Mouse (Mus musculus): ENCODE measurements around the gene Gtdc1.

The Gtdc1 gene

DNA sequence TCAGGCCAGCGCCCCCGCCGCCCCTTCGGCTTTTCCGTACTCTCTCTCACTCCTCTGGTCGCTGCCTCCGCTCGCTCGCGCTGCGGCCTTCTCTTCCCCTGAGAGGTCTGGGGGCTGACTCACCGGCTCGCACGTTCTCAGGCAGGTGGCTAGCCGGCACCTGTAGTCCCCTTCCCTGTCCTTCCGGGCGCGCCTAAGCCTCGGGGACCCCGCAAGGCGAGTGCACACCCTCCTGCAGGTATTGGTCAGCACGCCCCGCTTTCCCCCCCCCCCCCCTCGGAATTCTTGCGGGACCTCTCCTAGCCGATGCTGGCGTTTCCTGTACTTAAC, at the start of gene Gtdc1:
TSS of gene Gtdc1 (minus strand) at position 176 of the 330 bp plus-strand sequence.
- DNase-seq (ENCODE audit: low spot score), result no peak

DNA sequence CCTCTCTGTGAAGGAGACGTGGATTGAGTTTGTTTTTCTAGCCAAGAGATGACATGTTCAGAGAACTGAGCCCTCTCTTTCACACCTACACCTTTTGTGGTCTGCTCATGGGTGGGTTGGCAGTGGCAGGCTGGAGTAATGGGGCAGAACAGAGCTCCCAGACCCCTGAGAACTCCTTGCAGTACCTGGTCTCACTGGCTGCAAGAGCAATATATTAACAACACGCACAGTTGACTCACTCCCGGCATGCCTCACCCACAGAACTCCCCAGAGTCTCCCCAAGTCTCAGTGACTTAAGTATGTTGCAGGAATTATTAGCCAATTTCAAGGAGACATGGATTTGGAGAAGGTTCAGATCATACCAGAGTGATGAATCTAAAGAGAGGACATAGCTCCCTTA, 49.6 kb upstream of the Gtdc1 start:
- no peak for DNase-seq (ENCODE audit: low spot score)

DNA sequence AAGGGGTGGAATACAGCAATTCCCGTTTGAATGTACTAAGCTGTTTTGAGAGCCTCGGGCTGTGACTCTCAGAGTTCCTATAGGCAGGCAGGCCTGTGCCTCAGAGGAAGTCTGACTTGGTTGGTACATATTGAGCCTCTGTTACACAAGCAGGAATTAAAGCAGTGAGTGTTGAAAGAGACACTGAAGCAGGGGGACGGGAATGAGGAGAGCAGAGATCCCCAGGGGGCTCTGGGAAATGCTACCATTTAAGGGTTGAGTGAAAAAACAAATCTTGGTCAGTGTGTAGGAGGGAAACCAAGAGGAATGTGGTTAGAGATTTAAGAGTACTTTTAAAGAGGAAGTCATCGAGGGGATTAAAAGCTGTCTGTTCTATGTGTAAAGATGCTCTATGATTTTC, 49.0 kb upstream of the Gtdc1 start:
- no peak for DNase-seq (ENCODE audit: low spot score)

DNA sequence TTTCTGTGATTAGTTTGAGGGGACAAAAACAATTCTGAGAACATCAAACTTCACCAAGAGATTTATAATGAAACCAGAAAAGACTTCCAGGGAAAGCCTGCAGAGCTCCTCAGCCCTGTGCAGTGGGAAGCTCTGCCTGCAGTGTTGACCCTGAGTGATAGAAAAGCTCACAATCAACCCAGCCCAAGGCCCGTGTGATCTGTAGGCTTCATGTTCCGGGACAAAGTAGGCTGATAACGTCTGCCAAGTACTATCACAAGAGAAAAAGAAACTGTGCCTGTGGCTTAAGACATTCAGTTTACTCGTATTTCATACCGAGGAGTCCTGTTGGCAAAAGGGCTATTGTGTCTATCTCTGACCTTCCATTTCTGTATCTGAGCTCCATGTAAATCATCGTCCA, 46.4 kb upstream of the Gtdc1 start:
- no peak for DNase-seq (ENCODE audit: low spot score)

DNA sequence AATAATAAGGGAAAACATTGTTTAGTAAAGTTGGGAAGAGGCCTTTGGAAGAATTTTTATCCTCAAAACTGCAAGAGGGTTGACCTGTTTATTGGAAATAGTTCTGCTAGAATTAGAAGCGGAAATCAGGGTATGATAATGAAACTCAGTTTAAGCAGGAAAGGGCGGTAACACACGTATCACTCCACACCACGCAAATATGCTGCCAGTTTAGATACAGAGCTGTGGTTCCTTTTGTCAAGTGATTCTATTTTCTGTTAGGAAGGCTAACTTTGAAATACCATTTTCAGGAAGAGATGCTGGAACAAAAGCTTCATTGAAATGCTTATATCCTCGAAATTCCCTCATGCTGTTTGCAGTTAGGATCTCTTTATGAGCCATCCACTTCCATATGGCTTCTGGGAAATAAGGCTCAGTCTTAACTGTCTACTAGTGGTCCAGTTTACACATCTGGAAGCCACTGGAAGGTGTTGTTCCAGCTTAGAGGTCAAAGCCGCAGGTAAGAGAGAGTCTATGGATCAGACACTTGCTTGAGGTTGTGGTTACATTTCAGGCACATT, 42.7 kb upstream of the Gtdc1 start:
- no peak for DNase-seq (ENCODE audit: low spot score)

DNA sequence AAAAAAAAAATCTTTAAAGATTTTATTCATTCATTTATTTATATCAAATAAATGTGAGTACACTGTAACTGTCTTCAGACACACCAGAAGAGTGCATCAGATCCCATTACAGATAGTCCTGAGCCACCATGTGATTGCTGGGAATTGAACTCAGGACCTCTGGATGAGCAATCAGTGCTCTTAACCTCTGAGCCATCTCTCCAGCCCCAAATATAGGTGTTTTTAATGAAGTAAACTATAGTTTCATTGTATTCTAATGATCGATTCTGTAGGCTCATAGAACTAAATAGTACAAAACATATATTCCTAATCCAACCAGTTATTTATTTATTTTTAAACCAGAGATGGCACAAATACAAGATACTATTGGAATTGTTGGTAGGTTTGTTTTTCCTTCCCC, 42.2 kb upstream of the Gtdc1 start:
- DNase-seq (ENCODE audit: low spot score), result no peak

DNA sequence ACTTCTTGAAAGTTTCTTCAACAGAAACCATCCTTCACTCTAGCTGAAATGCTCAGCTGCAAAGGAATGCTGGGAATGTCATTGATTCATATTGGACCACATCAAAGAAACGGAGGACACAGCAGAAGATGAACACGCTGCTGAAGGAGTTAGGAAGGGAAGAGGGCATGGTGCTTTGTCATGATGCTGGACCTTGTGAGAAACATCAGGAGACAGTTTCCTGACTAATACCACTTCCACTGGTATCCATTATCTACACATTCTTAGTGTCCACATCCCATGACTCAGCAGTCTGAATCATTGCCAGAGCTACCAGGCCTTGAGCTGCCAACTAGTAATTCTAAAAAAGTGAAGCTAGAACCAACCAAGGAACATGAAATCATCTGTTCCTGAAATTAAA, 41.8 kb upstream of the Gtdc1 start:
- no peak for DNase-seq (ENCODE audit: low spot score)

DNA sequence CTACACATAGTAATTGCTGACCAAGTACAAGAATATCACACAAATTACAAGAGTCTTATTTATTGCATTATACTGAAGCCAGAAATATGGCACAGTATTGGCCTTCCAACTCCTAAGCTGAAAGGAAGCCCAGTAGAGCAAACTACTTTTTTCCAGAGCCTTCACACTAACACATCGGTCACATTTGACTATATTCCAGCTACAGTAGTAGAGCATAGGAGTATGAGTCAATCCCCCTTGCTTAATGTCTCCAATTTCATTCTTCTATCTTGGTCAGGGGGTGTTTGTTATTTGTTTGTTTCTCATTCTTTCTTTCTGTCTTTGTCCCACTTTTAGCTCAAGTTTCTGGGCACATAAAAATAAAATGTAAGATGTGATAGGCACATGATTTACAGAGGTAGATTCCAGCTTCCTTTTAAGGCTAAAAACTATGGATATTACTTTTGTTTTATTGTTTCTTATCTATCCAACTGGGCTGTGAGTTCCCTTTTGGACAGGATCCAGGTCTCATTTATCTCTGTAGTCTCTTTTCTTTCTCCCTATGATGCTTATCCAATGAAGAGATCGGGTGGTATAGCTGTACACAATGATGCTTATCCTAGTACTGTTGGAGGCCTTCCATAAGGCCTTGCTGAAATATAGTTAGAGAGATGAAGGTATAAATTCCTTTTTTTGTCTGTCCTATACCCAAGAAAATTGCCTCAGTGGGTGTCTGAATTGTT, 38.5 kb upstream of the Gtdc1 start:
- DNase-seq (ENCODE audit: low spot score), result no peak

DNA sequence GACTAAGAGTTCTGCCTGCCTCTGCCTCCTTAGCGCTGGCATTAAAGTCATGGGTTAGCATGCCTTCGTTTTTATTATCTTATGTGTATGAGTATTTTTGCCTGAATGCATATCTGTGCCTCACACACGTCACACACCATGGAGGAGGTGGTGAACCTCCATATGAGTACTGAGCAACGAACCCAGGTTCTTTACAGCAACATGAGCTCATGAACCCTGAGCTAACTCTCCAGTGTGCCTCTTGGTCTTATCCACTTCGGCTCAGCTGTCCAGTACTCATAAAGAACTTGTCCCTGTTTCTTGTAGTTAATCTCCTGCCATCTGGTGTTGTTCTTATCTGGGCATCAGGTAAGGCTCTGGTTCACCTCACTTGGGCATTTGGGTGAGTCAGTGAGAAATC, 35.2 kb upstream of the Gtdc1 start:
- DNase-seq (ENCODE audit: low spot score), result no peak

DNA sequence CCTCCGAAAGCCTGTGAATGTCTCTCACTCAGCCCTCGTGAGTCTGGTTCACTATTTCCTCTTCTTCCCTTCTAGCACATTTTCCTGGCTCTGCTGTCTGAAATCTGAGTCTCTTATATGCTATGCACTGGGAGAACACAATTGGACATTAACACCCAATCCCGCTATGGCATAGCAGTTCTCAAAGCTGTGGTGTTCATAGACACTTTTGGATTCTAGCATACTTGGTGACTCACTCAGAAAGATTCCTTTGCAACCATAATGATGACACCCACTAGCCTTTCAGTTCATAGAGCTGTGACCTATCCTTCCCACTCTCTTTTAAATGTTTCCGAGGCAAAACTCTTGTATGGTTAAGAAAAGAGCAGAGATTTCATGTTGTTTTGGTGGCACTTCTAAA, 33.7 kb upstream of the Gtdc1 start:
- DNase-seq (ENCODE audit: low spot score), result no peak

DNA sequence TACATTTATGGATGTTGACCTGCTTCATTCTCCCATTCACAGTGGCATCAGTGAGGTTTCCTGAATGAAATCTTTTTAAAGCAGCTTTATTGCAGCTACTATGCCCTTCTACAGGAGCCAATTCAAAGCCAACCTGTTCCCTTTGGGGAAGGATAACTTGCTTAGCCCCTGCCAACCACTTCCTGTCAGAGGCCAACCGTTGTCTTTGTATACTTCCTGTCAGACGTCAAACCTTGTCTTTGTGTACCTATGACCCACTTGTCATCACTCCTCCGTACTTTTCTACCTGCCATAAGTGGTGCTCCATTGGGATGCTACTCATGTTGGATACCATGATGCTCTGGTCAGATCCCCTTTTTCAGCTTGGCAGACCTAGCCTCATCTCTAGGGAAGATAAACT, 33.1 kb upstream of the Gtdc1 start:
- no peak for DNase-seq (ENCODE audit: low spot score)

DNA sequence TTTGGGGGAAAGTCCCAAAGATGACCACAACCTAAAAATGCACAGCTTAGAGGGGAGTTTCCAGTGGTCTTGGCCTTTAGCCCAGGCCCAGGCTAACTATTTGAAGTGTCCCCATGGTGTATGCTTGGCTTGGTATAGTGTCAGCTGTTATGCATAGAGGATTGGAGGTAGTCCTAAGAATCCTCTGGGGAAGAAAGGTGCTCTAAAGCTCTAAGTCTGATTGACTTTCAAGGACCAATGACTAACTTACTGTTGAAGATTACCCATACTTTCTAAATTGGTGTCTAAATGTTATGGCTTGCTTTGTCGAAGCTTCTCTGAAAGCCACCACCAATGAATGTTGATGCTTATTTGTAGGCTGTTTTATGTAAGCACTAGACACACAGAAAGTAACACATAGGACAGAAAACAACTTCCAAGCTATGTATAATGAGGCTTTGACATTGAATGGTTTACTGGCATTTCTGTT, 29.9 kb upstream of the Gtdc1 start:
- DNase-seq (ENCODE audit: low spot score), result no peak

DNA sequence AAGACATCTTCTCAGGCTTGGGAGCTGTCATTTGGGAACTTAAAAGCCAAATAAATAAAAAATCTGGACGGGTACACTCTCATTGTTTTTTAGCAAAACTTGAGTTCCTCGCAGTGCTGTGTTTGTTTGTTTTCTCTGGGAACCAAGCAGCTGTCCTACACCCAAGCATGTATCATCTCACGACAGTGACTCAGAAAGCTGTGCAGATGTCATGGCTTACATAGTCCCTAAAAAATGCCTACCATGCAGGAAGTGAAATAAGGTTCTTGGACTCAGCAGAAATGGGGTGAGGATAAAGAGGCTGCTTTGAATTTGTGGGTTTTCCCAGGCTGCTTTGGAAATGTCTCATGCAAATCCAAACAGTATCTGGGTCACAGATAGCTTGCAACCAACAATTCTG, 28.8 kb upstream of the Gtdc1 start:
- DNase-seq (ENCODE audit: low spot score), result no peak

DNA sequence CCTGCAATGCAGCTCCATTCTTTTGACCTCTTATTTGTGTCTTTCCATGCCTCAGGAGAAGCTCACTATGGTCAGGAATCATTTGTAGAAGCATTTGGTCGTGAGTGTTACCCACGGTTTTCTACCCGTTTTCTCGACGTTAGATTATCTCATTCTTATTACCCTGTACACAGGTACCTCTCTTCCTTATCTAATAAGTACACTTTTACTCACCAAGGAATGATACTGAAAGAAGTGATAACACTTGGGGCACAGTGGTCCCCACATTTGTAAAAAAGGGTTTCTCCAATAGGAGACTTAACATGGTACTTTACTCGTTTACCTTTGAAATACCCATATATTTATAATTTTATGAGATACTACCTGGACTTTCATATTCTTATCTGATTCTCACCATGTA, 28.0 kb upstream of the Gtdc1 start:
- no peak for DNase-seq (ENCODE audit: low spot score)

DNA sequence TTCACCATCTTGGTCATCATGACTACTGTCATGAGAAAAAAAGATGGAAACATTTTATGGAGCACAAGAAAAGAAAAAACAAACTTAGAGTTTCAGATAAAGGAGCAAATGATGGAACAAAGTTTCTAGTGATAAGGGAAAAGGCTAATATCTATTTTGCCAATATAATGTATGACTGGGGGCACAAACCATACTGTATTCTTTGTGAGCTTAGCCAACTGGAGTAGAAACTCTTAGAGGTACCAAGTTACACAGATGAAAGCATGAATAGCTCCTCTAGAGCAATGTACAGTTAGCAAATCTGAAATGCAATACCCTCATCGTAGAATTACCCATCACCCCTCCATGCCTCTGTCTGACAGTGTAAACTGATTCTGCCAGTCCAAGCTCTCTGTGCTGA, 26.7 kb upstream of the Gtdc1 start:
- no peak for DNase-seq (ENCODE audit: low spot score)

DNA sequence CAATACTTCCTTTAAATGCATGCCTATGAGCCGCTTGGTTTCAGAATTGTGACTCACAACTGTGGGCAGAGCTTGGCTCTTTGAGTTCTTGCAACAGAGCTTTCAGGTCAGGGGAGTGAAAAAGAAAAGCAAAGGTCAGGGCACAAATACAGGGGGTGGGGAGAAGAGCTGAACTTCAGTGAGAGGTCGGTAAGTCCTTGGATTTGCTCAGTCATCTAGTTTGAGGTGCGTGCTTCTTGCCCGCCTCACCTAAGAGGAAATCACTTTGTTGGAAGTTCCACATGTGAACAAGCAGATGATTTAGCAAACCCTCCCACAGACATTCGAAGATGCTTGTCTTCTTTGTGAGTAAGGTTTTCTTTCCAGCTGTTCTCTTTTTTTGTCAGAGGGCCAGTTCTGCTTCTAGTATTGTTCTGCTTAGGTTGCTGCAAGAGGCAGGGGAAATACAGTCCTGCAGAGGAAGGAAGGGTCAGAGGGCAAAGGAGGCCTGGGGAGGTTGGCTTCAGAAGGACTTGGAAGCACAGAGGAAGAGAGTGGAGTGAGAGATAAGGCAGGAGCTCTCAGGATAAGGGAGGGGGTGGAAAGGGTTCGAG, 25.5 kb upstream of the Gtdc1 start:
- no peak for DNase-seq (ENCODE audit: low spot score)

DNA sequence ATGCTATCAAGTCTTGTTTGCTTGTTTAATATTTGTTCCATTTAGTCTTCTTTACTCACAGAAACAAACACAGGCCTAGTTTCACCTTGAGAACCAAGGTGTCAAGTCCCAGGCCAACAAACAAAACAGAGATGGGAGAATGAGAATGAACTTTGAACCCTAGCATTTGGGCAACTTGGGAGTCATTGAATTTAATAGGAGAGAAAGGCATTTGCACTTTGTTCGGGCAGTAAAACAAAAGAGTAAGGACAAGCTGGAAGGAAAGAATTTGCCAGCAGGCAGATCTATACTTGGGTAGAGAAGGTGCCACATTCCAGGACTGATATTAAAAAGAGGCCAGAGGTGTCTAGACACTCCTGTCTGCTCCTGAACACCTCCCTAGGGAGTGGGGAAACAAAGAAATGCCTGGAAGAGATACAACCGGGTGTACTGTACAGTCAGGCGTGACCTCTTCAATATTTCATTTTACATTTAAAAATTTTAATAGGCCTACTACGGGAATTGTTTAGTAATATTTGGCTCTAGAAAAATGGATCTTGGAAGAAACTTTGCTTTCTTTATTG, 24.3 kb upstream of the Gtdc1 start:
- no peak for DNase-seq (ENCODE audit: low spot score)

DNA sequence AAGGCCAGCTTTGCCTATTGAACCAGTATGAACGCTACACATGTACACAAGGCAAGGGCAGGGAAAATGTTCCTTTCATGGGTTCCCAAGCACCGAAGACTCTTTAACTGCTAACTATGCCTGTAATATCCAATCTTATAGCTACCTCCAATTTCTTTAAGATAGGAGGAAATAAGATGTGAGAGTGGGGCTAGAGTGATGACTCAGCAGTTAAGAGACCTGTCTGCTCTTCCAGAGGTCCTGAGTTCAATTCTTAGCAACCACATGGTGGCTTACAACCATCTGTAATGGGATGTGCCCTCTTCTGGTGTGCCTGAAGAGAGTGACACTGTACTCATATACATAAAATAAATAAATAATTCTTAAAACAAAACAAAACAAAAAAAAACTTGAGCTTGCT, 17.2 kb upstream of the Gtdc1 start:
- no peak for DNase-seq (ENCODE audit: low spot score)

DNA sequence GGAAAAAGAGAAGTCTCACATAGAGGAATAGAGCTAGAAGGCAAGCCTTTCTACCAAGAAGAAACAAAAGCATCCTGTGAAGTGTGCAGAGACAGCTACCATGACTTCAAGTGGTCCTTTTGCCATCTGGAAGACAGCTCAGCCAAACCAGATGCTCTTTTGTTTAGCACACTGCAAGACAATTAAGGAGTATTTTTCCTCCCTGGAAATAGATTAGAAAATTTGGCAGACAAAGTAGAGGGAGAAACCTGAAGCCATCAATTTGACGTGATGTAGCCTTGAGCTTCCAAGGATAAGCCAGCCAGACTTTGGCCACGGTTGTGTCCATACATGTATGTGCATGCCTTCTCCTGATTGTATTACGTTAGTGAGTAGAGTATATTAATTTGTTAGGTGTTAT, 3.5 kb upstream of the Gtdc1 start:
- DNase-seq (ENCODE audit: low spot score), result no peak

DNA sequence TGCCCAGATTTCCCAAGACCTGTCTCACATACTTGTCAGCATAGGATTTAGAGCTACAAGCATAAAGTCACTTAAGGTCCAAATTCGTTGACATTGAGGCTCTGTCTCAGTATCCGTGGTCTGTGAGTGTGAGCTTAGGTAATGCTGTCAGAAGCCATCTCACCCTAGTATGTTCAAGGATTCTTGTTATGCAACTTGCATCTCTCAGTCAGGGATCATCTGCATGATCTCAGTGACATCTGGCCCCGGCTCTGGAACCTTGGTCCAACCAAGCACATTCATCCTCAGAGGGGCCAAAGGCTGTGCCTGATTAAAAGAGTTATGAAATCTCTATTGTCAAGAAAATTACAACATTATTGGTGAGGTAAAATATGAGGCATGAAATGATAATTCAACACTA, 1.2 kb upstream of the Gtdc1 start:
- DNase-seq (ENCODE audit: low spot score), result no peak

DNA sequence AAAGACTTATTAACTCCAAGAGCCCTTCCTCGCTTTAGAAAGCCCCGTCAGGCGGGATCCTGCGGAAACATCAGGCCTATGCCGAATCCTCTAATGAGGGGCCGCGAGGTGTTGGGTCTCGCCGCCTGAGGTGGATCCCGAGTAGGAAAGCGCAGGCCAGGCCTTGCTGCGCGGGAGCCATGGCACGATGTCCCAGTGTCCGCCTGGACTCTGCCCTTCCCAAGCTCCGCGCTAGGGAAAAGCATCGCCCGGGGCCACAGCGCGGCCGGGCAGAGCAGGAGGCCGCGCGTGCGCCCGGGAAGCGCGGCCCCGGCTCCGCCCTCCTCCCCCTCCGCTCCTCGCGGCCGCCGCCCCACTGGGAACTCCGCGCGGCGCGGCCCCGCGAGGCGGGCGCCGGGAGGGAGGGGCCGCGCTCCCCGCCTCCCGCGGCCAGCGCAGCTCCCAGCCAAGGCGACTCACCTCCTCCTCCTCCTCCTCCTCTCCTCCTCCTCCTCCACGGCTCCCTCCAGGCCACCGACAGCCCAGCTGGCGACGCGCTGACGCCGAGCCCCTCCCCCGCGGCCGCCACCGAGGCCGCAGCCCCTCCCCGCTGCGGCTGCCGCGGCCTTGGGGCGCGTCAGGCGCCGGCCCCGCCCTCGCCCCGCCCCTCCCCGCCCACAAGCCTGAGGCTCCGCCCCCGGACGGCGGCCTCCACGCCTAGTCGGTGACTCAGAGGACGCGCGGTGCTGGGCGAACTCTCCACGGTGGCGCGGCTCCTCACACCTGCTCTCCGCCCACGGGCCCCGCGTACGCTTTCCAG, 575 bp downstream of the Gtdc1 start:
- DNase-seq (ENCODE audit: low spot score), result peak; percentile 68

DNA sequence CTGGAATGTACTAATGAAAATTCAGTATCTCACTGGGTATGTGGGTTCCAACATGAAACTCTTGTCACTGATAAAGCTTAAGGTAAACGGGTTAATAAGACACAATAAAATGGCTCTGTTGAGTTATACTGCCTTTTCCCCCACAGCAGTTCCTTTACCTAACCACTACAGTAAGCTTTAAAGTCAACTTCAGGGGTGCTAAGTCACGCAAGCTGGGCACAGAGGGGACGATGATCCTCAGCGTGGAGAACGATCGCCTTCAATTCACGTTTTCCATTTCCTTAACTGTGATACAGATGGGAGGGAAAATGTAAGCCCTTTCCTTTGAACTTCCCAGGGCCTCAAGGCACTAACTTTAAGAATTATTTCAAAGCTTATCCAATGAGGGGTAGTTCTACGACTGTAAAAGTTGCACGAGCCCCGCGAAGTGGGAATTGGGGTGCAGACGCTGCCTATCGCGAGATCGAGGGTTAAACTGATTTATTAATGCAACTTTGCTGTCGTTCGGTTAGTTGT, 1.2 kb downstream of the Gtdc1 start:
- no peak for DNase-seq (ENCODE audit: low spot score)

DNA sequence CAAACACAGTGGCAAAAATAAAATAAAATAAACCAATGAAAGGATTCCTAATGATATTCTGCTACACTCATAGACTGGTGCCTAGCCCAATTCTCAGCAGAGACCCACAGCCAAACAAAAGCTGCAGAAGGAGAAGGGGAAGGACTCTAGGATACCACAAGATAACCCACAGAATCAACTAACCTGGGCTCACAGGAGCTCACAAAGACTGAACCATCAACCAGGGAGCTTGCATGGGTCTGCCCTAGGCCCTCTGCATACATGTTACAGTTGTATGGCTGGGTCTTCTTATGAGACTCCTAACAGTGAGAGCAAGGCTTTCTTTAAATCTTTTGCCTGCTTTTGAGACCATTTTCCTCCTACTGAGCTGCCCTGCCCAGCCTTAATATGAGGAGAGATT, 2.8 kb downstream of the Gtdc1 start:
- no peak for DNase-seq (ENCODE audit: low spot score)
